Mouse (Mus musculus) kidney, adult 8-10 months (tissue): ENCODE measurements at regions not wholly inside any gene's neighbourhood (a gene's known extent, or its start where the extent isn't known, plus 50 kb on each side); places are given as distances from the start of the nearest gene placed in this dataset.

Experiments
- DNase-seq, 2 experiments: peaks; one replicate each; pipeline ENCODE4 v3.0.0; 2022

GRCm38 (mm10) chr9:27557886-27558285, 161.3 kb downstream of the Spata19 start:
- DNase-seq = no peak

- DNase-seq = no peak
Observed at GRCm38 (mm10) chr9:27558286-27558685, 161.7 kb downstream of the Spata19 start.

GRCm38 (mm10) chr9:27568372-27569053, 171.9 kb downstream of the Spata19 start:
- DNase-seq = no peak

GRCm38 (mm10) chr9:27569054-27569387, 172.4 kb downstream of the Spata19 start:
- DNase-seq = no peak

GRCm38 (mm10) chr9:27617096-27617839, 173.3 kb upstream of the Opcml start:
- DNase-seq = no peak

GRCm38 (mm10) chr9:27634901-27635300, 155.7 kb upstream of the Opcml start:
- DNase-seq = no peak

- DNase-seq = no peak
Observed at GRCm38 (mm10) chr9:27640611-27641010, 150.0 kb upstream of the Opcml start.

GRCm38 (mm10) chr9:27643312-27643711, 147.3 kb upstream of the Opcml start:
- no peak for DNase-seq

- DNase-seq = no peak
Observed at GRCm38 (mm10) chr9:27643916-27644315, 146.7 kb upstream of the Opcml start.

- DNase-seq = no peak
Observed at GRCm38 (mm10) chr9:27645435-27645834, 145.1 kb upstream of the Opcml start.

GRCm38 (mm10) chr9:27646100-27646499, 144.5 kb upstream of the Opcml start:
- DNase-seq = no peak

GRCm38 (mm10) chr9:27646956-27647355, 143.6 kb upstream of the Opcml start:
- no peak for DNase-seq

GRCm38 (mm10) chr9:27658001-27658400, 132.6 kb upstream of the Opcml start:
- DNase-seq = no peak

- no peak for DNase-seq
Observed at GRCm38 (mm10) chr9:27661431-27662300, 128.9 kb upstream of the Opcml start.

GRCm38 (mm10) chr9:27663230-27663629, 127.3 kb upstream of the Opcml start:
- DNase-seq = no peak

GRCm38 (mm10) chr9:27665659-27666058, 124.9 kb upstream of the Opcml start:
- no peak for DNase-seq

GRCm38 (mm10) chr9:27670032-27670740, 120.4 kb upstream of the Opcml start:
- DNase-seq = no peak

- DNase-seq = no peak
Observed at GRCm38 (mm10) chr9:27685325-27685724, 105.2 kb upstream of the Opcml start.

- DNase-seq = no peak
Observed at GRCm38 (mm10) chr9:27691616-27692015, 99.0 kb upstream of the Opcml start.

GRCm38 (mm10) chr9:27692751-27693150, 97.8 kb upstream of the Opcml start:
- no peak for DNase-seq

- no peak for DNase-seq
Observed at GRCm38 (mm10) chr9:27694805-27695593, 95.6 kb upstream of the Opcml start.

GRCm38 (mm10) chr9:27701559-27701958, 89.0 kb upstream of the Opcml start:
- DNase-seq = peak; percentile 0 to 21
